Mouse (Mus musculus): ENCODE data around the gene Arid1b.

DNA sequence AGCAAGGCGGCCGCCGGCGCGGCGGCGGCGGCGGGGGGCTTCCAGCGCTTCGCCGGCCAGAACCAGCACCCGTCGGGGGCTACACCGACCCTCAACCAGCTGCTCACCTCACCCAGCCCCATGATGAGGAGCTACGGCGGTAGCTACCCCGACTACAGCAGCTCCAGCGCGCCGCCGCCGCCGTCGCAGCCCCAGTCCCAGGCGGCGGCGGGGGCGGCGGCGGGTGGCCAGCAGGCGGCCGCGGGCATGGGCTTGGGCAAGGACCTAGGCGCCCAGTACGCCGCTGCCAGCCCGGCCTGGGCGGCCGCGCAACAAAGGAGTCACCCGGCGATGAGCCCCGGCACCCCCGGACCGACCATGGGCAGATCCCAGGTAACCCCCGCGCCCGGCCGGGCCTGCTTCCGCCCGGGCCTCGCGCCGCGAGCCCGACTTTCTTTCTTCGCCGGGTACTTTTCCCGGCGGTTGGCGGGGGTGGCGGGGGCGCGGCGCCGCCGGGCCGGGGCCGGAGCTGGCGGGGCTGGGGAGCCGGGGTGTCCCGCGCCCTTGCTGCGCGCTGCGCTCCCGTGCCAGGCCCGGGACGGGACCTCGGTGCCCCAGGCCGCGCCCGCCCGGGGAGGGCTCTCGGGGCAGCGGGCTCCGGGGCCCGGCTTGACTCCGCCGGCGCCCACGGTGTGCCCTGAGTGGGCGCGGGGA is 2.1 kb downstream of the Arid1b start:
- TF ChIP-seq CTCF (IDR thresholded peaks at IDR 0.05; ENCODE audit: low read depth, low read length) (no peak), POLR2AphosphoS5 (IDR thresholded peaks at IDR 0.05; ENCODE audit: insufficient replicate concordance, low read depth, low read length) (no peak), TAL1 (conservative IDR thresholded peaks at IDR 0.05; ENCODE audit: low read depth, low read length) (no peak)
